Mouse (Mus musculus) liver, embryonic 14.5 days (tissue): ENCODE measurements around the gene Trpc6. TPM values are rescaled to one million over a fixed set of nuclear protein-coding genes. Genes with fewer than 3 reads are reported as not detected.

Experiments
- ATAC-seq: fragments of 200-750 bp; cut with Nextera tagmentation; 2 replicates; pipeline ENCODE4 v1.8.0; 2017; ENCODE audit warnings: moderate number of reproducible peaks, mild to moderate bottlenecking, moderate library complexity; ENCODE audit not compliant: insufficient read depth
- DNase-seq, 3 experiments: peaks; one replicate each; pipeline ENCODE4 v3.0.0-alpha.2; 2012 to 2013; ENCODE audit warnings: low read depth in 3 of 3, low spot score in 3 of 3
- H3K27ac ChIP-seq: fragments of 300-500 bp; sonication (generic); 2 replicates; pipeline ENCODE4 v1.5.1; 2014; ENCODE audit warnings: moderate library complexity, mild to moderate bottlenecking, control low read depth, inconsistent platforms
- H3K27me3 ChIP-seq: fragments of 300-500 bp; sonication (generic); 2 replicates; pipeline ENCODE4 v1.6.1; 2014; ENCODE audit warnings: mild to moderate bottlenecking, low read length, moderate library complexity; ENCODE audit not compliant: control insufficient read depth, insufficient read depth
- H3K36me3 ChIP-seq: fragments of 300-500 bp; sonication (generic); replicated peaks from 2 replicates; pipeline ENCODE4 v1.6.1; 2014; ENCODE audit warnings: low read depth; ENCODE audit not compliant: control insufficient read depth, insufficient read depth
- H3K4me1 ChIP-seq, 2 experiments: fragments of 200-500 bp in 1 of 2; fragments of 300-500 bp in 1 of 2; sonication (generic) in 1 of 2; replicated peaks; 2 replicates each; pipeline ENCODE4 v1.6.1; 2012 to 2014; ENCODE audit warnings: antibody characterized with exemption in 1 of 2, inconsistent platforms in 1 of 2, low read length in 1 of 2; ENCODE audit not compliant: control insufficient read depth in 2 of 2, insufficient read depth in 2 of 2
- H3K4me2 ChIP-seq: fragments of 300-500 bp; sonication (generic); 2 replicates; pipeline ENCODE4 v1.6.1; 2014; ENCODE audit warnings: low read depth, mild to moderate bottlenecking, control low read depth, moderate library complexity
- H3K4me3 ChIP-seq, 2 experiments: fragments of 200-500 bp in 1 of 2; fragments of 300-500 bp in 1 of 2; sonication (generic) in 1 of 2; 2 replicates each; pipeline ENCODE4 v1.5.1; 2012 to 2014; ENCODE audit warnings: low read depth in 2 of 2, low read length in 2 of 2, mild to moderate bottlenecking in 2 of 2, control low read depth in 1 of 2, inconsistent platforms in 1 of 2, moderate library complexity in 1 of 2; ENCODE audit not compliant: insufficient read depth in 1 of 2
- H3K9ac ChIP-seq: fragments of 300-500 bp; sonication (generic); replicated peaks from 2 replicates; pipeline ENCODE4 v1.6.1; 2014; ENCODE audit warnings: mild to moderate bottlenecking, control low read depth, moderate library complexity
- H3K9me3 ChIP-seq: fragments of 300-500 bp; sonication (generic); 2 replicates; pipeline ENCODE4 v1.6.1; 2016; ENCODE audit warnings: low read length, mixed read lengths; ENCODE audit not compliant: control insufficient read depth
- CTCF ChIP-seq: IDR thresholded peaks from 2 replicates; pipeline ENCODE4 v1.5.1; 2016; ENCODE audit warnings: antibody characterized with exemption, low read depth, control low read depth
- EP300 ChIP-seq: IDR thresholded peaks from 2 replicates; pipeline ENCODE4 v1.6.1; 2016; ENCODE audit warnings: antibody characterized with exemption, low read depth
- WGBS: fragments of 180-500 bp; shearing (Covaris S2); extraction: QIAGEN DNeasy Blood & Tissue Kit; methylation state at CpG from one replicate; pipeline ENCODE4 v1.1.7; 2014; ENCODE audit not compliant: insufficient replicate concordance; 5-methylcytosine and 5-hydroxymethylcytosine counted together
- polyA plus RNA-seq, 2 experiments: library from polyadenylated mRNA; depleted of rRNA in 1 of 2; stranded (reverse) in 1 of 2; unstranded in 1 of 2; fragments of >200 nt; fragmentation: Nextera tagmentation in 1 of 2; extraction: Ambion mirVana in 1 of 2; gene quantifications; 2 replicates each; pipeline versions ENCODE4 v1.2.1 to v1.2.3; 2012 to 2014

The Trpc6 gene
- polyA plus RNA-seq, 2 experiments = 1.1 to 2.0 TPM

- no peak overlapping the region for H3K4me3 ChIP-seq
- no peaks in the 10 kb centered on the region for H3K4me1 ChIP-seq
- no peak for TF ChIP-seq CTCF
- TF ChIP-seq EP300 = no peak
- H3K27ac ChIP-seq = no peak overlapping the region
- no peaks in the 10 kb centered on the region for H3K27me3 ChIP-seq
- ATAC-seq (no peak), DNase-seq (no peak)
- no peak overlapping the region for H3K9ac ChIP-seq
- no peak overlapping the region for H3K4me2 ChIP-seq
- no peaks in the 10 kb centered on the region for H3K9me3 ChIP-seq
- no peaks in the 10 kb centered on the region for H3K36me3 ChIP-seq
These were observed 111.4 kb downstream of the Trpc6 start for GRCm38 (mm10) chr9:8655347-8655746.

GRCm38 (mm10) chr9:8672944-8673343 is 129.0 kb downstream of the Trpc6 start:
- H3K4me2 ChIP-seq = no peak overlapping the region
- WGBS = 33% methylated on average over 1 of the region's 1 CpGs
- no peaks in the 10 kb centered on the region for H3K27me3 ChIP-seq
- DNase-seq (no peak), ATAC-seq (no peak)
- H3K27ac ChIP-seq = no peak overlapping the region
- H3K9me3 ChIP-seq = no peaks in the 10 kb centered on the region
- no peak for TF ChIP-seq CTCF
- no peak for TF ChIP-seq EP300
- H3K4me3 ChIP-seq = no peak overlapping the region
- H3K36me3 ChIP-seq = no peaks in the 10 kb centered on the region
- no peak overlapping the region for H3K9ac ChIP-seq
- H3K4me1 ChIP-seq = no peaks in the 10 kb centered on the region

- no peak overlapping the region for H3K9ac ChIP-seq
- DNase-seq = no peak
- 26% methylated on average over 1 of the region's 1 CpGs for WGBS
- no peak overlapping the region for H3K27ac ChIP-seq
- ATAC-seq = no peak
- H3K4me3 ChIP-seq = no peak overlapping the region
- H3K4me2 ChIP-seq = no peak overlapping the region
- no peaks in the 10 kb centered on the region for H3K27me3 ChIP-seq
- TF ChIP-seq CTCF (no peak), EP300 (no peak)
- H3K36me3 ChIP-seq = no peaks in the 10 kb centered on the region
- no peaks in the 10 kb centered on the region for H3K9me3 ChIP-seq
- no peaks in the 10 kb centered on the region for H3K4me1 ChIP-seq
These were observed 132.7 kb downstream of the Trpc6 start for GRCm38 (mm10) chr9:8676607-8677006.

- H3K9ac ChIP-seq = no peak overlapping the region
- no peaks in the 10 kb centered on the region for H3K4me1 ChIP-seq
- no peak for DNase-seq
These were observed 149.2 kb downstream of the Trpc6 start for GRCm38 (mm10) chr9:8693177-8693576.

GRCm38 (mm10) chr9:8700669-8701068 is 156.7 kb downstream of the Trpc6 start:
- peak; percentile 76 for TF ChIP-seq CTCF
- TF ChIP-seq EP300 = no peak
- WGBS = 17% methylated on average over 5 of the region's 5 CpGs
- Histone ChIP-seq H3K4me1 (no peaks in the 10 kb centered on the region), H3K9me3 (no peaks in the 10 kb centered on the region), H3K4me3 (no peak overlapping the region), H3K27ac (no peak overlapping the region), H3K9ac (no peak overlapping the region), H3K36me3 (no peaks in the 10 kb centered on the region), H3K4me2 (no peak overlapping the region), H3K27me3 (no peaks in the 10 kb centered on the region)
- no peak for ATAC-seq
- DNase-seq = peak; percentile 10 to 17 (median 12)

More at GRCm38 (mm10) chr9:8693177-8693576, 149.2 kb downstream of the Trpc6 start:
- ATAC-seq = no peak
- WGBS = 27% methylated on average over 2 of the region's 2 CpGs
- Histone ChIP-seq H3K4me2 (no peak overlapping the region), H3K9me3 (no peaks in the 10 kb centered on the region), H3K27ac (no peak overlapping the region), H3K4me3 (no peak overlapping the region), H3K36me3 (no peaks in the 10 kb centered on the region), H3K27me3 (no peaks in the 10 kb centered on the region)
- TF ChIP-seq CTCF (no peak), EP300 (no peak)
